Mouse (Mus musculus): ENCODE results near the gene Zscan4-ps1.
"Not testable (repeated sequence)": the region's sequence is repeated elsewhere in the genome, so short reads cannot be mapped to it uniquely, and the experiment has no call there.

Zscan4-ps1 gene

DNA sequence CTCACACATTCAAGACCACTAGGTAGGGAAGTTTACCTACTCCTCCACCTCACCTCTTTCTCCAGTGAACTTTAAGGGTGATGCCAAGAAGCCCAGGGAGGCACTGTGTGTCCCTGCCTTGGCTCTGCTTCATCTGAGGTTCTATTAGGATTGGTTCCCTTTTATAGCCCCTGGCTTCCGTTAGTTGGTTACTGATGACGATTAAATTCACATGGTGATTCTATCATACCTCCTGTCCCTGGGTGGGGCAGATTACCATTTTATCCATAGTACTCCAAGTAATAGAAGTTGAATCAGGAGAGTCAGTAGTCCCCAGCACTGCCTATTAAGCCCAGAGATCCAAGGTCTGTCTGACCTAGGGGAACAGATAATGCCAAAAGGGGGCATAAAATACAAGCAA is at the start of gene Zscan4-ps1:
Zscan4-ps1 (minus strand) TSS at position 101 of the 400 bp plus-strand sequence.
- not testable (repeated sequence) for DNase-seq

Data from embryo, embryonic 11 days (tissue).